Mouse (Mus musculus) embryonic facial prominence, embryonic 12.5 days (tissue): Measurements from ENCODE around the gene Caskin2. TPM values are rescaled to one million over a fixed set of nuclear protein-coding genes. Genes with fewer than 3 reads are reported as not detected.
A peak's percentile ranks its signal among the peaks of the same experiment; 100 is the strongest.
"Not testable (repeated sequence)": the region's sequence is repeated elsewhere in the genome, so short reads cannot be mapped to it uniquely, and the experiment has no call there.

ENCODE experiments used
- ATAC-seq: fragments of 200-750 bp; cut with Nextera tagmentation; 2 replicates; pipeline ENCODE4 v1.8.0; 2017; ENCODE audit not compliant: insufficient number of reproducible peaks, insufficient read depth, low FRiP score, low TSS enrichment
- H3K27ac ChIP-seq: fragments of 300-500 bp; sonication (generic); 2 replicates; pipeline ENCODE4 v1.5.1; 2016; ENCODE audit warnings: mild to moderate bottlenecking
- H3K27me3 ChIP-seq: fragments of 300-500 bp; sonication (generic); 2 replicates; pipeline ENCODE4 v1.6.1; 2016; ENCODE audit warnings: mild to moderate bottlenecking, moderate library complexity
- H3K36me3 ChIP-seq: fragments of 300-500 bp; sonication (generic); 2 replicates; pipeline ENCODE4 v1.6.1; 2016; ENCODE audit warnings: mild to moderate bottlenecking
- H3K4me1 ChIP-seq: fragments of 300-500 bp; sonication (generic); 2 replicates; pipeline ENCODE4 v1.6.1; 2016
- H3K4me2 ChIP-seq: fragments of 300-500 bp; sonication (generic); replicated peaks from 2 replicates; pipeline ENCODE4 v1.6.1; 2016; ENCODE audit warnings: mild to moderate bottlenecking, moderate library complexity
- H3K4me3 ChIP-seq: fragments of 300-500 bp; sonication (generic); 2 replicates; pipeline ENCODE4 v1.5.1; 2016; ENCODE audit warnings: mild to moderate bottlenecking
- H3K9ac ChIP-seq: fragments of 300-500 bp; sonication (generic); 2 replicates; pipeline ENCODE4 v1.6.1; 2016; ENCODE audit warnings: mild to moderate bottlenecking, moderate library complexity
- H3K9me3 ChIP-seq: fragments of 300-500 bp; sonication (generic); 2 replicates; pipeline ENCODE4 v1.6.1; 2016; ENCODE audit warnings: mild to moderate bottlenecking, moderate library complexity
- WGBS: fragments of 180-500 bp; shearing (Covaris S2); methylation state at CpG from one replicate; pipeline ENCODE4 v1.1.7; 2016; 5-methylcytosine and 5-hydroxymethylcytosine counted together
- polyA plus RNA-seq: library from polyadenylated mRNA; unstranded; fragments of >200 nt; fragmentation: Nextera tagmentation; extraction: Ambion mirVana; gene quantifications from 2 replicates; pipeline ENCODE4 v1.2.1, GENCODE M21; 2016

Gene Caskin2
- 17.5 TPM in 2 replicates for polyA plus RNA-seq

GRCm38 (mm10) chr11:115813507-115814296 lies at the start of gene Caskin2:
Caskin2 (minus strand) TSS chr11:115813639.
- Histone ChIP-seq H3K27ac (peak within 1 kb of the TSS; percentile 78), H3K4me2 (peak within 1 kb of the TSS; percentile 91), H3K4me1 (peaks cover 52% of the 10 kb centered on the region), H3K9ac (peak within 1 kb of the TSS; percentile 94), H3K27me3 (no peaks in the 10 kb centered on the region), H3K36me3 (peaks cover 27% of the 10 kb centered on the region), H3K4me3 (peak within 1 kb of the TSS; percentile 97), H3K9me3 (no peaks in the 10 kb centered on the region)
- under 1% methylated on average over 43 of the region's 44 CpGs for WGBS
- peak; percentile 94 for ATAC-seq

GRCm38 (mm10) chr11:115859143-115859945 lies 45.9 kb upstream of the Caskin2 start:
- H3K9me3 ChIP-seq: no peaks in the 10 kb centered on the region
- H3K4me1 ChIP-seq: peaks cover 10% of the 10 kb centered on the region; the same call in 1 of the 2 replicates
- H3K9ac ChIP-seq: peak overlapping the region; percentile 49
- H3K4me2 ChIP-seq: peak overlapping the region; percentile 59
- 2% methylated on average over 69 of the region's 75 CpGs for WGBS
- H3K4me3 ChIP-seq: peak overlapping the region; percentile 35
- no peak overlapping the region for H3K27ac ChIP-seq
- H3K27me3 ChIP-seq: peaks cover 68% of the 10 kb centered on the region
- H3K36me3 ChIP-seq: no peaks in the 10 kb centered on the region
- ATAC-seq: peak; percentile 80; the same call in 1 of the 2 replicates

GRCm38 (mm10) chr11:115858354-115858753 lies 44.9 kb upstream of the Caskin2 start, which contains the start of gene Myo15b:
Myo15b (plus strand) TSS chr11:115858406.
- H3K4me3 ChIP-seq: peak within 1 kb of the TSS; percentile 35
- no peak within 1 kb of the TSS for H3K27ac ChIP-seq
- WGBS: 11% methylated on average over 27 of the region's 27 CpGs

GRCm38 (mm10) chr11:115857936-115858335 lies 44.5 kb upstream of the Caskin2 start:
- Histone ChIP-seq H3K9ac (no peak overlapping the region), H3K4me2 (no peak overlapping the region), H3K4me3 (no peak overlapping the region), H3K27ac (no peak overlapping the region), H3K4me1 (peaks cover 10% of the 10 kb centered on the region; the same call in 1 of the 2 replicates), H3K36me3 (no peaks in the 10 kb centered on the region), H3K9me3 (no peaks in the 10 kb centered on the region), H3K27me3 (peaks cover 68% of the 10 kb centered on the region)
- 55% methylated on average over 13 of the region's 13 CpGs for WGBS
- no peak for ATAC-seq

More at GRCm38 (mm10) chr11:115858354-115858753, 44.9 kb upstream of the Caskin2 start, which contains the start of gene Myo15b:
- H3K9me3 ChIP-seq: no peaks in the 10 kb centered on the region
- no peaks in the 10 kb centered on the region for H3K36me3 ChIP-seq
- peak within 1 kb of the TSS; percentile 49; the same call in 1 of the 2 replicates for H3K9ac ChIP-seq
- H3K27me3 ChIP-seq: peaks cover 68% of the 10 kb centered on the region
- peak within 1 kb of the TSS; percentile 59 for H3K4me2 ChIP-seq
- H3K4me1 ChIP-seq: peaks cover 10% of the 10 kb centered on the region; the same call in 1 of the 2 replicates
- no peak for ATAC-seq

GRCm38 (mm10) chr11:115857146-115857545 lies 43.7 kb upstream of the Caskin2 start:
- H3K36me3 ChIP-seq, ATAC-seq, H3K27ac ChIP-seq, H3K4me1 ChIP-seq, H3K4me3 ChIP-seq, H3K4me2 ChIP-seq, H3K9ac ChIP-seq, H3K9me3 ChIP-seq: not testable (repeated sequence)
- WGBS: 90% methylated on average over 4 of the region's 4 CpGs
- peaks cover 67% of the 10 kb centered on the region for H3K27me3 ChIP-seq

GRCm38 (mm10) chr11:115854674-115855073 lies 41.2 kb upstream of the Caskin2 start:
- Histone ChIP-seq H3K27ac (no peak overlapping the region), H3K4me3 (no peak overlapping the region), H3K9me3 (no peaks in the 10 kb centered on the region), H3K36me3 (peaks cover 4% of the 10 kb centered on the region; the same call in 1 of the 2 replicates), H3K9ac (no peak overlapping the region), H3K4me1 (peaks cover 10% of the 10 kb centered on the region; the same call in 1 of the 2 replicates), H3K4me2 (no peak overlapping the region), H3K27me3 (peaks cover 43% of the 10 kb centered on the region)
- 74% methylated on average over 6 of the region's 6 CpGs for WGBS
- no peak for ATAC-seq

GRCm38 (mm10) chr11:115845819-115846218 lies 32.4 kb upstream of the Caskin2 start:
- Histone ChIP-seq H3K27me3 (no peaks in the 10 kb centered on the region), H3K4me1 (peaks cover 17% of the 10 kb centered on the region), H3K4me2 (no peak overlapping the region), H3K27ac (no peak overlapping the region), H3K4me3 (no peak overlapping the region), H3K9ac (no peak overlapping the region), H3K36me3 (peaks cover 10% of the 10 kb centered on the region; the same call in 1 of the 2 replicates), H3K9me3 (no peaks in the 10 kb centered on the region)
- ATAC-seq: no peak
- 89% methylated on average over 2 of the region's 2 CpGs for WGBS

- no peak for ATAC-seq
- Histone ChIP-seq H3K9ac (no peak overlapping the region), H3K36me3 (0 out of 2 replicates have a peak, but pooled peaks cover 7% of the 10 kb centered on the region), H3K4me3 (no peak overlapping the region), H3K4me2 (no peak overlapping the region), H3K9me3 (no peaks in the 10 kb centered on the region), H3K27ac (no peak overlapping the region), H3K4me1 (peaks cover 27% of the 10 kb centered on the region), H3K27me3 (no peaks in the 10 kb centered on the region)
- WGBS: 47% methylated on average over 8 of the region's 8 CpGs
Measured at GRCm38 (mm10) chr11:115844240-115844639, 30.8 kb upstream of the Caskin2 start.

GRCm38 (mm10) chr11:115843891-115844239 lies 30.4 kb upstream of the Caskin2 start:
- ATAC-seq: no peak
- no peak overlapping the region for H3K9ac ChIP-seq
- H3K9me3 ChIP-seq: no peaks in the 10 kb centered on the region
- no peak overlapping the region for H3K4me2 ChIP-seq
- peaks cover 31% of the 10 kb centered on the region for H3K4me1 ChIP-seq
- WGBS: 73% methylated on average over 5 of the region's 5 CpGs
- 0 out of 2 replicates have a peak, but pooled peaks cover 7% of the 10 kb centered on the region for H3K36me3 ChIP-seq
- H3K27me3 ChIP-seq: no peaks in the 10 kb centered on the region
- H3K4me3 ChIP-seq: no peak overlapping the region
- H3K27ac ChIP-seq: no peak overlapping the region

GRCm38 (mm10) chr11:115843141-115843890 lies 29.9 kb upstream of the Caskin2 start:
- Histone ChIP-seq H3K27me3 (no peaks in the 10 kb centered on the region), H3K36me3 (0 out of 2 replicates have a peak, but pooled peaks cover 7% of the 10 kb centered on the region), H3K4me2 (no peak overlapping the region), H3K27ac (no peak overlapping the region), H3K4me1 (peaks cover 37% of the 10 kb centered on the region), H3K4me3 (no peak overlapping the region), H3K9me3 (no peaks in the 10 kb centered on the region), H3K9ac (no peak overlapping the region)
- WGBS: 84% methylated on average over 10 of the region's 14 CpGs
- ATAC-seq: no peak
